Mouse (Mus musculus): Measurements from ENCODE around the gene Kif27. TPM values are rescaled to one million over a fixed set of nuclear protein-coding genes. Genes with fewer than 3 reads are reported as not detected.
A peak's percentile ranks its signal among the peaks of the same experiment; 100 is the strongest.

The Kif27 gene
- total and polyA plus RNA-seq, 3 experiments = not detected

DNA sequence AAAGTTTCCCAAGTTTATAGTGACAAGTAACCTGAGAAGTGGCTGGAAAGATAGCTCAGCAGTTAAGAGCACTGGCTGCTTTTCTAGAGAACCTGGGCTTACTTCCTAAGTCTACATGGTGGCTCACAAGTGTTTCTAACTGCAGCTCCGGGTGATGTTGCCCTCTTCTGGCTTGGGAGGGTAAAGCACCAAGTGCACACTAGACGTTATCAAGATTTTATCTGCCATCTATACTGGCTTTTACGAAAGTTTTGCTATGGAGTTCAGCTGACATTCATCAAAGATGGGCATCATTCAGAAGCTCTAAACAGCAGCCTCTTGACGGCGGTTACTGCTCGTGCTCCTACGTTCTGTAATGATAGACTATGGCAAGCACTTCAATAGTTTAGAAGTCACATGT is 29.0 kb upstream of the Kif27 start (continued):
- TF ChIP-seq GABPA (IDR thresholded peaks at IDR 0.05; ENCODE audit: insufficient replicate concordance, low read depth, low read length) (no peak), NRF1 (IDR thresholded peaks at IDR 0.05; ENCODE audit: low read depth, low read length) (no peak), SIN3A (IDR thresholded peaks at IDR 0.05; ENCODE audit: low read length) (no peak), ELF1 (IDR thresholded peaks at IDR 0.05; ENCODE audit: low read depth, low read length) (no peak), ETS1 (conservative IDR thresholded peaks at IDR 0.05; ENCODE audit: low read depth, low read length) (no peak), RCOR1 (conservative IDR thresholded peaks at IDR 0.05; ENCODE audit: low read depth, low read length) (no peak), POLR2AphosphoS2 (IDR thresholded peaks at IDR 0.05; ENCODE audit: low read depth, low read length) (peak; percentile 87), ZMIZ1 (IDR thresholded peaks at IDR 0.05; ENCODE audit: low read depth, low read length) (no peak), E2F4 (IDR thresholded peaks at IDR 0.05; ENCODE audit: insufficient replicate concordance, low read depth, low read length) (no peak), MAFK (IDR thresholded peaks at IDR 0.05; ENCODE audit: insufficient replicate concordance, low read length) (no peak)

DNA sequence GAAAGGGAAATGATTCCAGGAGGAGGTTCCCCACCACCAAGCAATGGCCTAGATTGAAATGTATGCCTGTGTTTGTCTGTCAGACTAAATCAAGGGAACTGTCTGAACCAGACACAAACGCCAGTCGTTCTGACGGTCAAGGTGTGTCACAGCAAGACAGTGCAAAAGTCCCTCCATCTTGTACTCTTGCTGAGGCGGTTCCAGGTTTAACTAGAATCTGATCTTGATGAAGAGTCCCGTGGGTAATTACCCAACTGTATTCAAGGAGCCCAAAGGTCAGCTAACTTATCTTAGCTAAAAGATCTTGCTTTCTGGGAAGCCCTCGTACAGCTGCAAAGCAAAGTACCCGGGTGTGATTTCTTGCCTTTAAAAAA is 26.6 kb upstream of the Kif27 start:
- in situ Hi-C loops (cut with MboI; ENCODE audit: low pct_ligation_motif_present, low pct_unique_long_range_greater_than_20kb, low sequenced_read_pairs) (loop anchor here (10.0 to 25.0 kb wide), 3 partner anchors 148 to 231 kb away; partner anchors contain the start of gene Idnk), dilution Hi-C loops (cut with MboI; ENCODE audit: extremely low pct_ligation_motif_present, extremely low pct_unique_long_range_greater_than_20kb, low sequenced_read_pairs) (no loop called here)
- H3K27ac ChIP-seq (ENCODE audit: insufficient read depth, low read depth) = no peak overlapping the region
- H3K27me3 ChIP-seq (replicated peaks) = no peaks in the 10 kb centered on the region
- no peak overlapping the region for H3K4me3 ChIP-seq (replicated peaks in 1 of 3; ENCODE audit: low read depth in 2 of 3, low read length in 2 of 3, poor library complexity in 1 of 3)
- no peaks in the 10 kb centered on the region; a peak in 1 of 4 replicates for H3K4me1 ChIP-seq (ENCODE audit: control insufficient read depth in 1 of 2, insufficient read depth in 2 of 2)
- DNase-seq (ENCODE audit: extremely low read depth) = no peak
- no peaks in the 10 kb centered on the region for H3K79me2 ChIP-seq (replicated peaks; ENCODE audit: control insufficient read depth, extremely low read depth, insufficient read depth, poor library complexity, severe bottlenecking)
- peaks cover 8 to 41% of the 10 kb centered on the region in 2 experiments for H3K36me3 ChIP-seq (replicated peaks in 1 of 2; ENCODE audit: control insufficient read depth in 1 of 2, insufficient read depth in 1 of 2, low read length in 1 of 2)
- TF ChIP-seq RAD21 (IDR thresholded peaks at IDR 0.05; ENCODE audit: low read depth, low read length) (no peak), IRF4 (IDR thresholded peaks at IDR 0.05; ENCODE audit: low read depth, low read length) (no peak), JUND (conservative IDR thresholded peaks at IDR 0.05; ENCODE audit: low read depth, low read length) (no peak), MAX (IDR thresholded peaks at IDR 0.05; ENCODE audit: low read length) (no peak), MAFK (IDR thresholded peaks at IDR 0.05; ENCODE audit: insufficient replicate concordance, low read length) (no peak), ETS1 (conservative IDR thresholded peaks at IDR 0.05; ENCODE audit: low read depth, low read length) (no peak), PAX5 (IDR thresholded peaks at IDR 0.05; ENCODE audit: low read length) (no peak), KAT2A (IDR thresholded peaks at IDR 0.05; ENCODE audit: insufficient replicate concordance, low read length) (no peak), E2F4 (IDR thresholded peaks at IDR 0.05; ENCODE audit: insufficient replicate concordance, low read depth, low read length) (no peak), GABPA (IDR thresholded peaks at IDR 0.05; ENCODE audit: insufficient replicate concordance, low read depth, low read length) (no peak)
- peaks cover 3% of the 10 kb centered on the region for H3K9me3 ChIP-seq (replicated peaks; ENCODE audit: low read length)
- no peak overlapping the region for H3K4me2 ChIP-seq (ENCODE audit: insufficient read depth, low read depth, poor library complexity, severe bottlenecking)
- H3K9ac ChIP-seq (ENCODE audit: insufficient read depth, low read depth) = no peak overlapping the region

All from CH12.LX (cell line).